Mouse (Mus musculus) hindbrain, embryonic 14.5 days (tissue): ENCODE results near the gene Il4ra. TPM values are rescaled to one million over a fixed set of nuclear protein-coding genes. Genes with fewer than 3 reads are reported as not detected.

ENCODE experiments used
- polyA plus RNA-seq: library from polyadenylated mRNA; unstranded; fragments of >200 nt; fragmentation: Nextera tagmentation; extraction: Ambion mirVana; gene quantifications from 2 replicates; pipeline ENCODE4 v1.2.1, GENCODE M21; 2014

Gene Il4ra
- polyA plus RNA-seq, 1 experiment from 2014 or later = 3.9 TPM

Other genes starting within 250 kb of the Il4ra start
- gene Kdm8, start 107.4 kb upstream of the Il4ra start, polyA plus RNA-seq = 4.1 and 5.2 TPM in 2 replicates
- 86.0 and 94.8 TPM in 2 replicates for gene Nsmce1, start 60.5 kb upstream of the Il4ra start, polyA plus RNA-seq
- gene Il21r, start 51.3 kb downstream of the Il4ra start, polyA plus RNA-seq = 0.40 and 0.50 TPM in 2 replicates
- 33.7 and 34.8 TPM in 2 replicates for gene Gtf3c1, start 155.7 kb downstream of the Il4ra start, polyA plus RNA-seq
- 7.2 and 7.3 TPM in 2 replicates for gene D430042O09Rik, start 155.8 kb downstream of the Il4ra start, polyA plus RNA-seq